Mouse (Mus musculus): ENCODE results near the gene Ada.

GRCm38 (mm10) chr2:163735980-163736379, 14.1 kb downstream of the Ada start:
- TF ChIP-seq CTCF (IDR thresholded peaks at IDR 0.05; ENCODE audit: extremely low read depth, insufficient read length, insufficient replicate concordance, low read depth, low read length): no peak
- TF ChIP-seq POLR2A (IDR thresholded peaks at IDR 0.05; ENCODE audit: low read depth, low read length): no peak
